Mouse (Mus musculus) heart, embryonic 15.5 days (tissue): ENCODE measurements around the gene Vmn1r39. TPM values are rescaled to one million over a fixed set of nuclear protein-coding genes. Genes with fewer than 3 reads are reported as not detected.
"Not testable (repeated sequence)": the region's sequence is repeated elsewhere in the genome, so short reads cannot be mapped to it uniquely, and the experiment has no call there.

Source experiments
- ATAC-seq: fragments of 200-750 bp; cut with Nextera tagmentation; replicated peaks from 2 replicates; pipeline ENCODE4 v1.8.0; 2017; ENCODE audit warnings: low read depth, moderate TSS enrichment; ENCODE audit not compliant: insufficient number of reproducible peaks, insufficient read depth, low FRiP score
- H3K27ac ChIP-seq: fragments of 300-500 bp; sonication (generic); 2 replicates; pipeline ENCODE4 v1.5.1; 2015; ENCODE audit warnings: mild to moderate bottlenecking, inconsistent platforms
- H3K27me3 ChIP-seq: fragments of 300-500 bp; sonication (generic); 2 replicates; pipeline ENCODE4 v1.6.1; 2015; ENCODE audit warnings: inconsistent platforms
- H3K36me3 ChIP-seq: fragments of 300-500 bp; sonication (generic); 2 replicates; pipeline ENCODE4 v1.6.1; 2015; ENCODE audit warnings: mild to moderate bottlenecking, inconsistent platforms
- H3K4me1 ChIP-seq: fragments of 300-500 bp; sonication (generic); replicated peaks from 2 replicates; pipeline ENCODE4 v1.6.1; 2015; ENCODE audit warnings: inconsistent platforms
- H3K4me2 ChIP-seq: fragments of 300-500 bp; sonication (generic); 2 replicates; pipeline ENCODE4 v1.6.1; 2015; ENCODE audit warnings: inconsistent platforms, mild to moderate bottlenecking, moderate library complexity
- H3K4me3 ChIP-seq: fragments of 300-500 bp; sonication (generic); 2 replicates; pipeline ENCODE4 v1.5.1; 2015; ENCODE audit warnings: mild to moderate bottlenecking, inconsistent platforms
- H3K9ac ChIP-seq: fragments of 300-500 bp; sonication (generic); 2 replicates; pipeline ENCODE4 v1.6.1; 2015; ENCODE audit warnings: mild to moderate bottlenecking, inconsistent platforms
- H3K9me3 ChIP-seq: fragments of 300-500 bp; sonication (generic); replicated peaks from 2 replicates; pipeline ENCODE4 v1.6.1; 2016; ENCODE audit warnings: inconsistent platforms
- WGBS: fragments of 180-500 bp; shearing (Covaris S2); methylation state at CpG from one replicate; pipeline ENCODE4 v1.1.7; 2015; ENCODE audit warnings: mixed read lengths; 5-methylcytosine and 5-hydroxymethylcytosine counted together
- polyA plus RNA-seq: library from polyadenylated mRNA; unstranded; fragments of >200 nt; fragmentation: Nextera tagmentation; extraction: Ambion mirVana; gene quantifications from 2 replicates; pipeline ENCODE4 v1.2.1, GENCODE M21; 2015

Vmn1r39 gene
- not detected in 2 replicates for polyA plus RNA-seq

- 83% methylated on average over 2 of the region's 2 CpGs for WGBS
- H3K4me3 ChIP-seq, result no peak within 1 kb of the TSS
These were observed at the start of gene Vmn1r39 for GRCm38 (mm10) chr6:66810509-66810908. TSS of gene Vmn1r39 (minus strand) at chr6:66810609.

GRCm38 (mm10) chr6:66859391-66859790, 49.0 kb upstream of the Vmn1r39 start:
- Histone ChIP-seq H3K4me2 (no peak overlapping the region), H3K4me3 (no peak overlapping the region), H3K27ac (no peak overlapping the region), H3K36me3 (no peaks in the 10 kb centered on the region), H3K27me3 (no peaks in the 10 kb centered on the region), H3K9me3 (no peaks in the 10 kb centered on the region), H3K4me1 (no peaks in the 10 kb centered on the region), H3K9ac (no peak overlapping the region)
- no peak for ATAC-seq

More at GRCm38 (mm10) chr6:66810509-66810908, at the start of gene Vmn1r39:
- Histone ChIP-seq H3K4me2 (no peak within 1 kb of the TSS), H3K27me3 (no peaks in the 10 kb centered on the region), H3K9me3 (no peaks in the 10 kb centered on the region), H3K4me1 (no peaks in the 10 kb centered on the region), H3K36me3 (no peaks in the 10 kb centered on the region), H3K27ac (no peak within 1 kb of the TSS), H3K9ac (no peak within 1 kb of the TSS)
- no peak for ATAC-seq

- Histone ChIP-seq H3K27ac (no peak overlapping the region), H3K4me1 (no peaks in the 10 kb centered on the region), H3K4me3 (no peak overlapping the region), H3K27me3 (no peaks in the 10 kb centered on the region), H3K36me3 (no peaks in the 10 kb centered on the region), H3K4me2 (no peak overlapping the region), H3K9ac (no peak overlapping the region), H3K9me3 (no peaks in the 10 kb centered on the region)
- ATAC-seq, result no peak
- 64% methylated on average over 1 of the region's 1 CpGs for WGBS
These were observed 47.9 kb upstream of the Vmn1r39 start for GRCm38 (mm10) chr6:66858356-66858755.

GRCm38 (mm10) chr6:66856236-66856635, 45.8 kb upstream of the Vmn1r39 start:
- Histone ChIP-seq H3K36me3 (no peaks in the 10 kb centered on the region), H3K9ac (no peak overlapping the region), H3K4me1 (no peaks in the 10 kb centered on the region), H3K4me3 (no peak overlapping the region), H3K9me3 (no peaks in the 10 kb centered on the region), H3K27me3 (no peaks in the 10 kb centered on the region), H3K4me2 (no peak overlapping the region), H3K27ac (no peak overlapping the region)
- ATAC-seq, result no peak

GRCm38 (mm10) chr6:66848936-66849335, 38.5 kb upstream of the Vmn1r39 start:
- H3K36me3 ChIP-seq, result no peaks in the 10 kb centered on the region
- H3K4me3 ChIP-seq, result no peak overlapping the region
- 17% methylated on average over 4 of the region's 4 CpGs for WGBS
- no peaks in the 10 kb centered on the region for H3K9me3 ChIP-seq
- no peak overlapping the region for H3K27ac ChIP-seq
- no peak for ATAC-seq
- no peak overlapping the region for H3K4me2 ChIP-seq
- H3K4me1 ChIP-seq, result peaks cover 7% of the 10 kb centered on the region; the same call in 1 of the 2 replicates
- H3K27me3 ChIP-seq, result no peaks in the 10 kb centered on the region
- no peak overlapping the region for H3K9ac ChIP-seq

- not testable (repeated sequence) for H3K4me1 ChIP-seq, H3K27me3 ChIP-seq, H3K27ac ChIP-seq, H3K4me3 ChIP-seq, H3K9me3 ChIP-seq, H3K36me3 ChIP-seq, ATAC-seq, H3K9ac ChIP-seq, H3K4me2 ChIP-seq
- 9% methylated on average over 1 of the region's 1 CpGs for WGBS
These were observed 30.2 kb upstream of the Vmn1r39 start for GRCm38 (mm10) chr6:66840631-66841030.

GRCm38 (mm10) chr6:66836932-66837331, 26.5 kb upstream of the Vmn1r39 start:
- Histone ChIP-seq H3K4me1 (no peaks in the 10 kb centered on the region), H3K9me3 (no peaks in the 10 kb centered on the region), H3K36me3 (no peaks in the 10 kb centered on the region), H3K9ac (no peak overlapping the region), H3K27me3 (no peaks in the 10 kb centered on the region), H3K27ac (no peak overlapping the region), H3K4me2 (no peak overlapping the region), H3K4me3 (no peak overlapping the region)
- no peak for ATAC-seq

GRCm38 (mm10) chr6:66806311-66806710, 4.1 kb downstream of the Vmn1r39 start:
- no peaks in the 10 kb centered on the region for H3K36me3 ChIP-seq
- no peak for ATAC-seq
- H3K4me2 ChIP-seq, result no peak overlapping the region
- no peak overlapping the region for H3K9ac ChIP-seq
- H3K9me3 ChIP-seq, result no peaks in the 10 kb centered on the region
- no peaks in the 10 kb centered on the region for H3K27me3 ChIP-seq
- H3K27ac ChIP-seq, result no peak overlapping the region
- H3K4me3 ChIP-seq, result no peak overlapping the region
- no peaks in the 10 kb centered on the region for H3K4me1 ChIP-seq
- WGBS, result 56% methylated on average over 1 of the region's 1 CpGs

GRCm38 (mm10) chr6:66805713-66806112, 4.7 kb downstream of the Vmn1r39 start:
- Histone ChIP-seq H3K9me3 (no peaks in the 10 kb centered on the region), H3K4me3 (no peak overlapping the region), H3K9ac (no peak overlapping the region), H3K27ac (no peak overlapping the region), H3K27me3 (no peaks in the 10 kb centered on the region), H3K36me3 (no peaks in the 10 kb centered on the region), H3K4me1 (no peaks in the 10 kb centered on the region), H3K4me2 (no peak overlapping the region)
- 75% methylated on average over 3 of the region's 3 CpGs for WGBS
- ATAC-seq, result no peak

- not testable (repeated sequence) for H3K4me3 ChIP-seq, H3K4me2 ChIP-seq, H3K27me3 ChIP-seq, H3K27ac ChIP-seq, H3K9me3 ChIP-seq, H3K9ac ChIP-seq, H3K36me3 ChIP-seq, ATAC-seq, H3K4me1 ChIP-seq
These were observed 27.9 kb downstream of the Vmn1r39 start, which contains the start of gene Vmn1r38 for GRCm38 (mm10) chr6:66782527-66782926. TSS of gene Vmn1r38 (minus strand) at chr6:66782627.
